Mouse (Mus musculus) cerebellum, adult 2 months (tissue): ENCODE data around the gene Gm9745.

ENCODE experiments used
- CTCF ChIP-seq: fragments of 200-500 bp; IDR thresholded peaks from 2 replicates; pipeline ENCODE4 v1.5.1; 2011; ENCODE audit warnings: low read depth, mild to moderate bottlenecking, control low read depth, low read length, moderate library complexity, borderline replicate concordance; ENCODE audit not compliant: insufficient read depth
- POLR2A ChIP-seq: fragments of 200-500 bp; IDR thresholded peaks from 2 replicates; pipeline ENCODE4 v1.6.1; 2011; ENCODE audit warnings: low read length, control low read depth, borderline replicate concordance; ENCODE audit not compliant: insufficient read depth

DNA sequence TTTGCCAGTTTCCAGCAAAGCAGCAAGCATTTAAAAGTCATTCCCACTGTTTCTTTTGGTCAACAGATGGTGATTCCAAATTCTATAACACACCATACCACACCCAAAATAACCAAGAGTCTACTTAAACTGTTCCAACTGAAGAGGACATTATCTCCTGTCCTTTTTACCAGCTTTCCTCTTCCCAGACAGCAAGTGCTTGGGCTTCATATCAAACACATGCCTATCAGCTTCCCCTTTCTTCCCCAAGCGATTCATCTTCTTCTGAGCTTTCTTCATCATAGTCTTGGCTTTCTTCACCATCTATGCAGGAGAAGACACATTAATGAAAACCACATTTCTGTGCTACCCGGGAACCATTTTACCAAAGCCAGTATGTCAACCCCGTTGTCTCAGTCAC lies 24.9 kb upstream of the Gm9745 start:
- no peak for TF ChIP-seq CTCF
- TF ChIP-seq POLR2A: no peak
